ENCODE assay signal across 33 mouse cellular contexts in the genomic region with DNA sequence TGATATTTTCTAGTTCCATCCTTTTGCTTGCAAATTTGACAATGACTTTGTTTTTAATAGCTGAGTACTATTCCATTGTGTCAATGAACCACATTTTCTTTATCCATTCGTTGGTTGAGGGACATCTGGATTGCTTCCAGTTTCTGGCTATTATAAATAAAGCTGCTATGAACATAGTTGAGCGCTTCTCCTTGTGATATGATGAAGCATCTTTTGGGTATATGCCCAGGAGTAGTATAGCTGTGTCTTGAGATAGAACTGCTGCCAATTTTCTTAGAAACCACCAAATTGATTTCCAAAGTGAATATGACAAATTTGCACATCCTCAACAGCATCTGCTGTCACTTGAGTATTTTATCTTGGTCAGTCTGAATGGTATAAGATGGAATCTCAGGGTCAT. TPM values are rescaled to one million over a fixed set of nuclear protein-coding genes. Genes with fewer than 3 reads are reported as not detected.
"Had no signal": no experiment of that assay in that cellular context is flagged by ENCODE, and none has a peak within 500 bp of the region (broad histone marks: within the 10 kb centered on the region; RNA-seq: fewer than 3 reads in every experiment).

No protein-coding gene starts in this region.

- H3K9me3 ChIP-seq: limb, embryonic 10.5 days; limb, embryonic 12.5 days; limb, embryonic 13.5 days; limb, embryonic 15.5 days; liver, embryonic 12.5 days; liver, embryonic 13.5 days; liver, embryonic 15.5 days; lung, embryonic 15.5 days; midbrain, embryonic 10.5 days; midbrain, embryonic 15.5 days; neural tube, embryonic 12.5 days had no signal

- H3K4me2 ChIP-seq: limb, embryonic 12.5 days; limb, embryonic 13.5 days; limb, embryonic 15.5 days; liver, embryonic 11.5 days; liver, embryonic 12.5 days; liver, embryonic 13.5 days; liver, embryonic 15.5 days; lung, embryonic 15.5 days; midbrain, embryonic 11.5 days; midbrain, embryonic 12.5 days; midbrain, embryonic 13.5 days; midbrain, embryonic 15.5 days; neural tube, embryonic 12.5 days had no signal

- H3K4me3 ChIP-seq: limb, embryonic 10.5 days; limb, embryonic 12.5 days; limb, embryonic 13.5 days; limb, embryonic 15.5 days; liver, embryonic 12.5 days; liver, embryonic 13.5 days; liver, embryonic 15.5 days; lung, embryonic 15.5 days; megakaryocyte, embryonic 14.5 days; midbrain, embryonic 10.5 days; midbrain, embryonic 12.5 days; midbrain, embryonic 13.5 days; midbrain, embryonic 15.5 days; myocyte; neural tube, embryonic 12.5 days had no signal

- H3K9ac ChIP-seq: limb, embryonic 12.5 days; limb, embryonic 13.5 days; limb, embryonic 15.5 days; liver, embryonic 12.5 days; liver, embryonic 13.5 days; liver, embryonic 14.5 days; liver, embryonic 15.5 days; liver, postnatal 0 days; lung, embryonic 15.5 days; midbrain, embryonic 12.5 days; midbrain, embryonic 13.5 days; midbrain, embryonic 15.5 days; neural tube, embryonic 12.5 days had no signal

- H3K4me1 ChIP-seq: liver, embryonic 13.5 days; liver, embryonic 15.5 days had no signal

- H3K27me3 ChIP-seq: limb, embryonic 12.5 days; limb, embryonic 13.5 days; limb, embryonic 15.5 days; liver, embryonic 12.5 days; liver, embryonic 13.5 days; liver, embryonic 15.5 days; lung, embryonic 15.5 days; midbrain, embryonic 12.5 days; midbrain, embryonic 13.5 days; midbrain, embryonic 15.5 days; neural tube, embryonic 12.5 days had no signal

- H3K36me3 ChIP-seq: limb, embryonic 10.5 days; limb, embryonic 12.5 days; limb, embryonic 13.5 days; limb, embryonic 15.5 days; liver, embryonic 12.5 days; liver, embryonic 13.5 days; liver, embryonic 15.5 days; lung, embryonic 15.5 days; midbrain, embryonic 10.5 days; midbrain, embryonic 12.5 days; midbrain, embryonic 13.5 days; midbrain, embryonic 15.5 days; neural tube, embryonic 12.5 days had no signal

- H3K27ac ChIP-seq: limb, embryonic 10.5 days; limb, embryonic 12.5 days; limb, embryonic 13.5 days; limb, embryonic 15.5 days; liver, embryonic 12.5 days; liver, embryonic 13.5 days; liver, embryonic 14.5 days; liver, embryonic 15.5 days; lung, embryonic 15.5 days; macrophage; midbrain, embryonic 10.5 days; midbrain, embryonic 12.5 days; midbrain, embryonic 13.5 days; midbrain, embryonic 15.5 days; neural tube, embryonic 12.5 days had no signal

- ATAC-seq: liver, embryonic 12.5 days; liver, postnatal 0 days; lung, postnatal 0 days; midbrain, embryonic 13.5 days; midbrain, embryonic 15.5 days; midbrain, embryonic 16.5 days had no signal

- DNase-seq: left cerebral cortex, postnatal 4 days; liver; liver, embryonic 13.5 days; liver, postnatal 0 days; lung, adult 18-20 months; lung, adult 2 months; lung, postnatal 10 days; lung, postnatal 14 days; lung, postnatal 36 days; lung, postnatal 4 days; midbrain, embryonic 14.5 days had no signal

RNA-seq across cellular contexts. Expression of gene Cplx2, which starts 34.7 kb away (rescaled TPM):
- total RNA-seq: megakaryocyte, adult 5-6 weeks; monocyte, adult 5-6 weeks had no signal
- polyA plus RNA-seq: macrophage had no signal
